Mouse (Mus musculus) lung, postnatal 0 days (tissue): Measurements from ENCODE around the gene Fbxl17.

ENCODE experiments used
- CTCF ChIP-seq: IDR thresholded peaks from 2 replicates; pipeline ENCODE4 v1.5.1; 2016; ENCODE audit warnings: antibody characterized with exemption, mild to moderate bottlenecking
- EP300 ChIP-seq: IDR thresholded peaks from 2 replicates; pipeline ENCODE4 v1.6.1; 2016; ENCODE audit warnings: antibody characterized with exemption, mild to moderate bottlenecking, control low read depth

- TF ChIP-seq CTCF (no peak), EP300 (no peak)
These were observed 279.0 kb downstream of the Fbxl17 start for GRCm38 (mm10) chr17:63220821-63221220.
